Mouse (Mus musculus) adrenal gland, adult (tissue): ENCODE data around the gene Mcat.
"Not testable (repeated sequence)": the region's sequence is repeated elsewhere in the genome, so short reads cannot be mapped to it uniquely, and the experiment has no call there.

ENCODE experiments used
- DNase-seq, 2 experiments: peaks; one replicate each; pipeline ENCODE4 v3.0.0; 2022 to 2023; ENCODE audit warnings: low spot score in 1 of 2; ENCODE audit not compliant: inconsistent age in 2 of 2

The Mcat gene

DNA sequence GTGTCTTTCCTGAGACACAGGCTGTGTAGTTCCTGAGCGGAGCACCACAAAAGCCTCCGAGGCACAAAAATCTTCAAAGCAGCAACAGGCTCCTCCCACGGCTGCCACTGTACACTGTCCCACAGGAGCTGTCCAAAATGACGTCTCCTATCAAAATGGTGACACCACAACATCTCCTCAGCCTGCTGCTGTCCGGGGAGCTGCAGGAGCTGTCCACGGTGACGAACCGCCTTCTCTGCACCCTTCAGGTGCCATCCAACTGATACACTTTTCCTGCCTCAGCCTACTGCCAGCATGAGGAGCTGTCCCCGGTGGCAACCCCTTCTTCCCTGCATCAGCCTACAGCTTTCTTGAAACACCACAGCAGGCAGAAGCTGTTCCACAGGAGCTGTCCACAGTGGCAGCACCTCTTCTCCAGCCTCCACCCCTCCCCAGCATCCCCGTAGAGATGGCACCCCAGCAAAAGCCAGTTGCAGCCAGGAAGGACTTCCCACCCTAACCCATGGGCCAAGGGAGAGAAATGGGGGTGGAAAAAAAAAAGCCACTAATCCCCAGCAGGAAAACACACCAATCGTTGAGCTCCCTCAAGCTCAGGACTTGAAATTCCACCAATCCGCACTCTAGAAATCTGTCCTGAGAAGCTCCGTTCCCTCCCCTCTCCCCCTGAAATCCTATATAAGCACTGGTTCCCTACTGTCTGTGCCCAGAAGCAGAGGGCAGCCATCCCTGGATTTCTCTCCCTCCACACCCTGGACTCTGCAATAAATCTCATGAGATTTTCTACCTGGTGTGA is 50.9 kb downstream of the Mcat start:
- DNase-seq, result no peak

DNA sequence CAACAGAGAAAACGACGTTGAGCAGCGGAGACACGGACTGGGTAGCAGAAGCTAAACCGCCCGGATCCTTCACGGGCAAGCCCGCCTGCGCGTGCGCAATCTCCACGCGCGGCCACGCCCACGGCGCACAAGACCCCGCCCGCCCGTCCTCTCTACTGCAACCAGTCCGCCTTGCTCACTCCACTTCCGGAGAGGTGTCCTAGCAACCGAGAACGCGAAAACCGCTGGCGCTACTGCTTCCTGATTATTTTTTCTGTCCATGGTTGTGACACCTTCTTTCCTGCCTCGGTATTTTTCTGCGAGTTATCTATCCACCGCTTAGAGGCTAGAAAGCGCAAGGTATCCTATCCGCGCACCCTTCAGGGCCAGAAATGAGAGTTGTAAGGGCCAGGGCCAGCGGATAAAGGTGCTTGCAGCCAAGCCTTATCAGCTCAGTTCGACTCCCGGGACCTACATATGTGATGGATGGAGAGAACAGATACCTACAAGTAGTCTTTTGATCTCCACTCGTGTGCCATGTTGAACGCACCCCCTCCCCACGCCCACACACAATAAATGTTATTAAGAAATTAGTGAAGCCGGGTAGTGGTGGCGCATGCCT is 52.7 kb downstream of the Mcat start, which contains the start of gene Ttll1:
Ttll1 (minus strand) TSS at position 89 of the 601 bp plus-strand sequence.
- DNase-seq, result peak; percentile 98

DNA sequence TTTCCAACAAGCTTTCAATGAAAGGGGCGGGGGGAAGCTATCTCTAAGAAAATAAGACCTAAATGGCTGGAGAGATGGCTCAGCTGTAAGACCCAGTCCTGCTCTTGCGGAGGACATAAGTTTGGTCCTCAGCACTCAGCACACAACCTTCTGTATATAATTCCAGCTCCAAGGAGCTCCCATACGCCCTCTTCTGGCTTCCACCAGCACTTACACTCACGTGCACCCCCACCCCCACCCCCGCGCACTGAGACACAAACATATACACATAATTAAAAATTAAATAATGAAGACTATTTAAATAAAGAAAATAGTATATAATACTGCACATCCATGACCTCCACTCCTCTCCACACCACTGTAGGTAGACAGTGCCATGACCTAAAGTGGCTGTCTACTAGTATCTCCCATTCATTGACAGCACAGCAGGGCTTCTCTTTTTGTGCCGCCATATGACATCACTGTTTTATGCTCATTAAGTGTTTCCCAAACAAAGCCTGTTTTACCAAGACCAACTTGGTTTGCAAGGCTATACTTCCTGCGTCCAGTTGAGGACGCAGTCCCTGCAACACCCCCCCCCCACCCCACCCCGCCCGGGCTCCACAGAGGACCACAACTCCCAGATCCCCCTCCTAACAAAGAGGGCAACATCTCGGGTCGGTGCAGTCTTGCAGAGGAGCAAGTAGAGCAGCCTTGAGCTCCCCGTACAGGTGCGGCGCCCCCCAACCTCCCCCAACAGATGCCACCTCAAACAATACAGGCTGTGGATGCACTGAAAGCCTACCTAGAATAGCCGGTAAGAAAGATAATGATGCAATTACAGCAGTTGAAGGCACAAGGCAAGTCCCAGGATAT is 53.4 kb downstream of the Mcat start:
- DNase-seq, result no peak

DNA sequence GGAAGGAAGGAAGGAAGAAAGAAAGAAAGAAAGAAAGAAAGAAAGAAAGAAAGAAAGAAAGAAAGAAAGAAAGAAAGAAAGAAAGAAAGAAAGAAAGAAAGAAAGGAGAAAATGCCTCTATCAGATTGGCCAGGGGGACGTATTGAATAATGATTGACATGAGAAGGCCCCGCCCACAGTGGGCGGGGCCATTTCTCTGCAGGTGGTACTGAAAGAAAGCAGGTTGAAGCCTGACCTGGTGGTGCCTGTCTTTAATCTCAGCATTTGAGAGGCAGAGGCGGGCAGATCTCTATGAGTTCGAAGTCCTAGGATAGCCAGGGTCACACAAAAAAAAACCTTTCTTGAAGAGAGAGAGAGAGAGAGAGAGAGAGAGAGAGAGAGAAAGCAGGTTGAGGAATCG is 62.1 kb downstream of the Mcat start:
- not testable (repeated sequence) for DNase-seq

DNA sequence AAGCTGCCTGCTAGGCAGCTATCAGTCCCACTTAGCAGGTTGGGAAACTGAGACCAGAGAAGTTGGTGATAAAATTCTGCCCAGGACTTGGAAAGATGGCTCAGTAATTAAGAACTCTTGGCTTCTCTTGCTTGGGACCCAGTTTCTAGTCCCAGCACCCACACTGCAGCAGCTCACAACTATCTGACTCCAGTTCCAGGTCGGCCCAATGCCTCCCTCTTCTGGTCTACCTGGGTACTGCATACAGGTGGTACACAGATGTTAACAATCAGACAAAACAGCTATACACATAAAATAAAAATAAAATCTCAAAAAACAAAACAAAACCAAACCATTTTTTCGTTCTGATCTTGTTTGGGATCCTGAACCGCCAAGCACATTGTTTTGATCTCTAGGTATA is 63.2 kb downstream of the Mcat start:
- peak in 1 of 2 experiments; percentile 67 for DNase-seq

DNA sequence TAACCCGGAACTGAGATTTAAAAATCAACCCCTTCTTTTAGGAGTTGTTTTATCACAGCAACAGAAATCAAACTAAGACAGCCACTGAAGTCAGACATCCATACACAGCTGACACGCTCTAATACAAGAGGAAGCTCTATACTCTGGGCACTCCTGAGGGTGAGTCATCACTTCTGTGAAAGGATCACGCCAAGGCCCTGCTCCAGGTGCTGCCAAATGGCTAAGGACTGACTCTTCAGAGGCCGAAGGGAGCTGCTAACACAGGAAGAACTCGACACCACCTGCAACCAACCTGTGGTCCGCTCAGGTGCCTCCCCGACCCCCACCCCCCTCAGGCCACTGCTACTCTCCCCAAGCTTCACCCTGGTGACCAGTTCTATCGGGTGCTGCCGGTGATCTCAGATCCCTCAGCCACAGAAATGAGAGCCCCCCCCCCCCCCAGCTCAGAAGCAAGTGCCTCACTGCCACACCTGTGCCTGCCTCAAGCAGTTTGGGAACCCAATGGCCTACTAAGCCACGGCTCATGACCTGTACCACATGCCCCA is 64.3 kb downstream of the Mcat start:
- peak in 1 of 2 experiments; percentile 57 for DNase-seq

DNA sequence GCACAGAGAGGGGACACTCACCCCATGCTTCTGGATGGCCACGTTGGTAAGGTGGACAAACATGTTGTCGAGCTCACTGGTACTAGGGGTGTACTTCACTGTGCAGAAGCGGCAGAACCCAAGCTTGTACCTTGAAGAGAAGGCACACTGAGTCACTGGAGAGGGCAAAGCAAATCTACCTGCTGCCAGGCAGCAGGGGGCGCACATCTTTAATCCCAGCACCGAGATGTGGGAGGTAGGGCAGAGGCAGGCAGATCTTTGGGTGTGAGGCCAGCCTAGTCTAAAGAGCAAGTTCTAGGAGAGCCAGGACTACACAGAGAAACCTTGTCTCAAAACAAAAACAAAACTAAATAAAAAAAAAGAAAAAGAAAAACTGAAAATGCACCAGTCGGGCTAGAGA is 66.3 kb downstream of the Mcat start:
- DNase-seq, result peak in 1 of 2 experiments; percentile 35
